ENCODE assay signal across 8 mouse cellular contexts in genomic region chr9:105132002-105132367, GRCm38 (mm10). TPM values are rescaled to one million over a fixed set of nuclear protein-coding genes. Genes with fewer than 3 reads are reported as not detected.
DNase-seq lines count a peak whose midpoint lies in the region; ATAC-seq and TF ChIP-seq lines count a peak whose summit lies in the region.

No protein-coding gene starts in this region.

- no peak for TF ChIP-seq CTCF in bone marrow macrophage, adult 2 months (IDR thresholded peaks at IDR 0.05; ENCODE audit: low read depth, low read length)
- no peak for TF ChIP-seq CTCF in hindbrain, postnatal 0 days (IDR thresholded peaks at IDR 0.05; ENCODE audit: low read depth)

- H3K27ac ChIP-seq in kidney, embryonic 16.5 days (ENCODE audit: low read length) = no peak overlapping the region
- no peak overlapping the region for H3K27ac ChIP-seq in bone marrow macrophage, adult 2 months (ENCODE audit: insufficient read depth, low read depth, low read length)
- peak overlapping the region; percentile 90; the same call in 1 of the 2 replicates for H3K27ac ChIP-seq in hindbrain, postnatal 0 days
- H3K27ac ChIP-seq in midbrain, embryonic 16.5 days (ENCODE audit: low read length) = peak overlapping the region; percentile 89

- no peaks in the 10 kb centered on the region for H3K27me3 ChIP-seq in kidney, embryonic 16.5 days (ENCODE audit: insufficient read depth, low read length)
- no peaks in the 10 kb centered on the region for H3K27me3 ChIP-seq in hindbrain, postnatal 0 days (ENCODE audit: insufficient read depth, low read length)
- no peaks in the 10 kb centered on the region for H3K27me3 ChIP-seq in midbrain, embryonic 16.5 days (ENCODE audit: control insufficient read depth, insufficient read depth, low read depth, low read length)

- TF ChIP-seq POLR2A in bone marrow macrophage, adult 2 months (IDR thresholded peaks at IDR 0.05; ENCODE audit: borderline replicate concordance, low read depth, low read length) = no peak

- no peak for DNase-seq in kidney, postnatal 25 days
- DNase-seq in hindbrain, postnatal 0 days (ENCODE audit: low spot score) = no peak
- no peak for DNase-seq in frontal cortex, postnatal 36 days (ENCODE audit: low spot score in 2 of 2)
- no peak for DNase-seq in adrenal gland, postnatal 36 days
- no peak for DNase-seq in MN1 (ENCODE audit: low spot score)

- no peaks in the 10 kb centered on the region for H3K9me3 ChIP-seq in kidney, embryonic 16.5 days (ENCODE audit: low read length)
- H3K9me3 ChIP-seq in hindbrain, postnatal 0 days (ENCODE audit: low read length) = no peaks in the 10 kb centered on the region
- H3K9me3 ChIP-seq in midbrain, embryonic 16.5 days (replicated peaks; ENCODE audit: control insufficient read depth, low read length, poor library complexity, severe bottlenecking) = no peaks in the 10 kb centered on the region

- H3K4me2 ChIP-seq in kidney, embryonic 16.5 days (replicated peaks; ENCODE audit: low read depth, low read length) = peak overlapping the region; percentile 89
- H3K4me2 ChIP-seq in hindbrain, postnatal 0 days (ENCODE audit: low read depth, low read length) = peak overlapping the region; percentile 91
- H3K4me2 ChIP-seq in midbrain, embryonic 16.5 days (ENCODE audit: low read length) = peak overlapping the region; percentile 65

- no peaks in the 10 kb centered on the region for H3K36me3 ChIP-seq in kidney, embryonic 16.5 days (ENCODE audit: insufficient read depth, low read length)
- H3K36me3 ChIP-seq in hindbrain, postnatal 0 days (ENCODE audit: insufficient read depth, low read length) = no peaks in the 10 kb centered on the region
- H3K36me3 ChIP-seq in midbrain, embryonic 16.5 days (ENCODE audit: control insufficient read depth, insufficient read depth, low read length) = no peaks in the 10 kb centered on the region

- H3K9ac ChIP-seq in kidney, embryonic 16.5 days (replicated peaks; ENCODE audit: low read length) = peak overlapping the region; percentile 75
- H3K9ac ChIP-seq in hindbrain, postnatal 0 days (replicated peaks; ENCODE audit: low read length) = peak overlapping the region; percentile 73; the same call in 1 of the 2 replicates
- peak overlapping the region; percentile 87 for H3K9ac ChIP-seq in midbrain, embryonic 16.5 days (ENCODE audit: low read depth, low read length)

- ATAC-seq in kidney, embryonic 16.5 days (ENCODE audit: low FRiP score, low TSS enrichment) = peak; percentile 14
- peak; percentile 60; the same call in 1 of the 2 replicates for ATAC-seq in hindbrain, postnatal 0 days
- peak; percentile 46 for ATAC-seq in midbrain, embryonic 16.5 days

- 25% methylated on average over 5 of the region's 5 CpGs for WGBS in kidney, embryonic 16.5 days
- 26% methylated on average over 5 of the region's 5 CpGs for WGBS in hindbrain, postnatal 0 days
- WGBS in midbrain, embryonic 16.5 days = 26% methylated on average over 5 of the region's 5 CpGs

- peak overlapping the region; percentile 73 for H3K4me3 ChIP-seq in kidney, embryonic 16.5 days (ENCODE audit: low read length)
- peak overlapping the region; percentile 87 for H3K4me3 ChIP-seq in bone marrow macrophage, adult 2 months (ENCODE audit: insufficient read depth, low read length)
- peak overlapping the region; percentile 65 for H3K4me3 ChIP-seq in hindbrain, postnatal 0 days (ENCODE audit: low read length)
- H3K4me3 ChIP-seq in midbrain, embryonic 16.5 days (ENCODE audit: low read depth, low read length) = peak overlapping the region; percentile 80

- peaks cover 5% of the 10 kb centered on the region; the same call in 1 of the 2 replicates for H3K4me1 ChIP-seq in kidney, embryonic 16.5 days (ENCODE audit: insufficient read depth, low read length)
- H3K4me1 ChIP-seq in bone marrow macrophage, adult 2 months (ENCODE audit: control insufficient read depth, insufficient read depth, low read length) = peaks cover 18% of the 10 kb centered on the region
- 0 out of 2 replicates have a peak, but pooled peaks cover 2% of the 10 kb centered on the region for H3K4me1 ChIP-seq in hindbrain, postnatal 0 days (ENCODE audit: insufficient read depth, low read length)
- peaks cover 21% of the 10 kb centered on the region for H3K4me1 ChIP-seq in midbrain, embryonic 16.5 days (ENCODE audit: control insufficient read depth, insufficient read depth, low read length)

RNA-seq across cellular contexts. Expression of gene Nudt16, which starts 0.4 kb away (rescaled TPM):
- polyA plus RNA-seq in kidney, embryonic 16.5 days (2015; fragmentation: Nextera tagmentation; extraction: Ambion mirVana) = 11.9 and 13.2 TPM in 2 replicates
- 16.1 and 16.8 TPM in 2 replicates for polyA plus RNA-seq in bone marrow macrophage, adult 2 months (2012; ENCODE audit: insufficient read depth, insufficient read length, missing spikeins)
- total RNA-seq in hindbrain, postnatal 0 days (2014; rRNA removed) = 12.4 and 20.2 TPM in 2 replicates
- polyA plus RNA-seq in hindbrain, postnatal 0 days (2015; fragmentation: Nextera tagmentation; extraction: Ambion mirVana) = 29.6 and 30.3 TPM in 2 replicates
- 29.4 and 31.1 TPM in 2 replicates for polyA plus RNA-seq in midbrain, embryonic 16.5 days (2015; fragmentation: Nextera tagmentation; extraction: Ambion mirVana)
- 10 to 100 TPM; 11.9 to 18.1 TPM for total RNA-seq in adrenal gland, postnatal 36 days (2021)

RNA-seq across cellular contexts. Expression of gene 1700080E11Rik, which starts 12.9 kb away (rescaled TPM):
- not detected in 2 replicates for polyA plus RNA-seq in kidney, embryonic 16.5 days (2015; fragmentation: Nextera tagmentation; extraction: Ambion mirVana)
- not detected in 2 replicates for polyA plus RNA-seq in bone marrow macrophage, adult 2 months (2012; ENCODE audit: insufficient read depth, insufficient read length, missing spikeins)
- total RNA-seq in hindbrain, postnatal 0 days (2014; rRNA removed) = not detected in 2 replicates
- polyA plus RNA-seq in hindbrain, postnatal 0 days (2015; fragmentation: Nextera tagmentation; extraction: Ambion mirVana) = not detected in 2 replicates
- polyA plus RNA-seq in midbrain, embryonic 16.5 days (2015; fragmentation: Nextera tagmentation; extraction: Ambion mirVana) = not detected in 2 replicates
- total RNA-seq in adrenal gland, postnatal 36 days (2021) = not detected

Comparison
In these comparisons a context has a peak if more than half of its experiments do, and no peak if none do; other contexts are left out.
1. H3K27ac ChIP-seq: peak in hindbrain, postnatal 0 days (single experiment) and midbrain, embryonic 16.5 days (single experiment); none in kidney, embryonic 16.5 days (single experiment) and bone marrow macrophage, adult 2 months (single experiment).
2. Peak in every context shown above with its lines, with median percentiles within 50 percentile points of each other: ATAC-seq, H3K4me2 ChIP-seq, H3K4me3 ChIP-seq and H3K9ac ChIP-seq.